ENCODE assay signal across 32 mouse cellular contexts in genomic region chr15:3699234-3699814, GRCm38 (mm10).
DNase-seq lines count a peak whose midpoint lies in the region; ATAC-seq and TF ChIP-seq lines count a peak whose summit lies in the region.
"Had no signal": no experiment of that assay in that cellular context is flagged by ENCODE, and none has a peak within 500 bp of the region (broad histone marks: within the 10 kb centered on the region; RNA-seq: fewer than 3 reads in every experiment).

No protein-coding gene starts in this region.

- no peaks in the 10 kb centered on the region for H3K4me1 ChIP-seq in lung, embryonic 14.5 days (ENCODE audit: insufficient read depth)
- H3K4me1 ChIP-seq in stomach, postnatal 0 days (replicated peaks; ENCODE audit: control insufficient read depth, insufficient read depth), result no peaks in the 10 kb centered on the region
- H3K4me1 ChIP-seq: embryonic facial prominence, embryonic 13.5 days; forebrain, embryonic 10.5 days; forebrain, embryonic 15.5 days; heart, embryonic 15.5 days; kidney, embryonic 15.5 days; liver, embryonic 12.5 days had no signal

- 39% methylated on average over 4 of the region's 4 CpGs for WGBS in lung, embryonic 14.5 days
- WGBS in stomach, postnatal 0 days, result 51% methylated on average over 4 of the region's 4 CpGs

- no peak overlapping the region for H3K4me3 ChIP-seq in lung, embryonic 14.5 days (ENCODE audit: low read depth, low read length)
- no peak overlapping the region for H3K4me3 ChIP-seq in stomach, postnatal 0 days (ENCODE audit: low read depth, low read length)
- no peak overlapping the region for H3K4me3 ChIP-seq in layer of hippocampus, adult 2 months
- H3K4me3 ChIP-seq: embryonic facial prominence, embryonic 13.5 days; forebrain, embryonic 10.5 days; forebrain, embryonic 15.5 days; heart, embryonic 15.5 days; kidney, embryonic 15.5 days; liver, embryonic 12.5 days had no signal

- no peaks in the 10 kb centered on the region for H3K9me3 ChIP-seq in lung, embryonic 14.5 days (ENCODE audit: low read depth, low read length)
- no peaks in the 10 kb centered on the region for H3K9me3 ChIP-seq in stomach, postnatal 0 days (ENCODE audit: control insufficient read depth, low read length)
- H3K9me3 ChIP-seq: embryonic facial prominence, embryonic 13.5 days; forebrain, embryonic 10.5 days; forebrain, embryonic 15.5 days; heart, embryonic 15.5 days; kidney, embryonic 15.5 days; liver, embryonic 12.5 days had no signal

- 0 out of 2 replicates have a peak, but pooled peaks have one; percentile 8 for TF ChIP-seq CTCF in lung, embryonic 14.5 days (IDR thresholded peaks at IDR 0.05; ENCODE audit: low read depth)
- peak; percentile 35; the same call in 1 of the 2 replicates for TF ChIP-seq CTCF in stomach, postnatal 0 days (IDR thresholded peaks at IDR 0.05; ENCODE audit: low read depth)
- TF ChIP-seq CTCF in layer of hippocampus, adult 2 months (conservative IDR thresholded peaks at IDR 0.05), result no peak

- no peak overlapping the region for H3K4me2 ChIP-seq in lung, embryonic 14.5 days
- no peak overlapping the region for H3K4me2 ChIP-seq in stomach, postnatal 0 days (replicated peaks; ENCODE audit: low read depth)
- H3K4me2 ChIP-seq: embryonic facial prominence, embryonic 13.5 days; forebrain, embryonic 15.5 days; heart, embryonic 15.5 days; kidney, embryonic 15.5 days; liver, embryonic 12.5 days; midbrain, embryonic 11.5 days had no signal

- ATAC-seq in lung, embryonic 14.5 days (ENCODE audit: insufficient read depth), result peak; percentile 85
- no peak for ATAC-seq in stomach, postnatal 0 days (ENCODE audit: low FRiP score, low TSS enrichment)
- ATAC-seq: activated CD4-positive, CD25-positive, alpha-beta regulatory T cell, adult 4 months; forebrain, embryonic 15.5 days; hindbrain, embryonic 16.5 days; liver, embryonic 12.5 days; liver, postnatal 0 days; midbrain, embryonic 16.5 days had no signal

- no peak for TF ChIP-seq EP300 in stomach, postnatal 0 days (optimal IDR thresholded peaks at IDR 0.05)

- H3K27me3 ChIP-seq in lung, embryonic 14.5 days (ENCODE audit: insufficient read depth, low read length), result no peaks in the 10 kb centered on the region
- H3K27me3 ChIP-seq in stomach, postnatal 0 days (ENCODE audit: control insufficient read depth, insufficient read depth, low read length), result no peaks in the 10 kb centered on the region
- H3K27me3 ChIP-seq: CH12.LX; embryonic facial prominence, embryonic 13.5 days; forebrain, embryonic 15.5 days; heart, embryonic 15.5 days; kidney, embryonic 15.5 days; liver, embryonic 12.5 days had no signal

- H3K27ac ChIP-seq in lung, embryonic 14.5 days (ENCODE audit: low read depth), result no peak overlapping the region
- H3K27ac ChIP-seq in stomach, postnatal 0 days (replicated peaks), result no peak overlapping the region
- no peak overlapping the region for H3K27ac ChIP-seq in layer of hippocampus, adult 2 months
- H3K27ac ChIP-seq: embryonic facial prominence, embryonic 13.5 days; forebrain, embryonic 10.5 days; forebrain, embryonic 15.5 days; heart, embryonic 15.5 days; kidney, embryonic 15.5 days; liver, embryonic 12.5 days had no signal

- no peak overlapping the region for H3K9ac ChIP-seq in lung, embryonic 14.5 days
- no peak overlapping the region for H3K9ac ChIP-seq in stomach, postnatal 0 days (ENCODE audit: low read length)
- H3K9ac ChIP-seq: embryonic facial prominence, embryonic 13.5 days; forebrain, embryonic 15.5 days; heart, embryonic 15.5 days; kidney, embryonic 15.5 days; liver, embryonic 12.5 days; liver, postnatal 0 days had no signal

- no peaks in the 10 kb centered on the region for H3K36me3 ChIP-seq in lung, embryonic 14.5 days (ENCODE audit: insufficient read depth)
- no peaks in the 10 kb centered on the region for H3K36me3 ChIP-seq in stomach, postnatal 0 days (ENCODE audit: control insufficient read depth, insufficient read depth, low read length)
- H3K36me3 ChIP-seq: embryonic facial prominence, embryonic 13.5 days; forebrain, embryonic 10.5 days; forebrain, embryonic 15.5 days; heart, embryonic 15.5 days; kidney, embryonic 15.5 days; liver, embryonic 12.5 days had no signal

- DNase-seq in heart, adult 18-20 months, result peak; percentile 16 to 27
- DNase-seq in heart, postnatal 4 days, result no peak
- DNase-seq in lung, embryonic 14.5 days, result peak; percentile 52
- no peak for DNase-seq in lung, postnatal 14 days
- peak; percentile 2 for DNase-seq in retina, postnatal 1 day
- no peak for DNase-seq in retina, embryonic 14.5 days (ENCODE audit: low spot score)
- DNase-seq in stomach, postnatal 0 days (ENCODE audit: low spot score), result no peak
- no peak for DNase-seq in layer of hippocampus, adult 2 months (ENCODE audit: low spot score in 2 of 2)
- DNase-seq: adrenal gland, adult 8-10 months; cerebellum, adult 11-12 months; cerebellum, adult 9-11 months; embryo, embryonic 11 days; gastrocnemius, postnatal 25 days; heart, adult 11 months; kidney, adult 11 months; kidney, postnatal 36 days; left cerebral cortex, postnatal 4 days; liver, postnatal 0 days; right cerebral cortex, postnatal 4 days; thymus, adult 18-20 months; thymus, postnatal 25 days had no signal

Comparison
In these comparisons a context has a peak if more than half of its experiments do, and no peak if none do; other contexts are left out.
1. DNase-seq: peak in heart, adult 18-20 months (2 of 2), lung, embryonic 14.5 days (single experiment) and retina, postnatal 1 day (single experiment); none in heart, postnatal 4 days (single experiment), lung, postnatal 14 days (single experiment), retina, embryonic 14.5 days (single experiment), stomach, postnatal 0 days (single experiment) and layer of hippocampus, adult 2 months (0 of 2).